Mouse (Mus musculus) frontal cortex, adult 2 months (tissue): ENCODE measurements at regions not wholly inside any gene's neighbourhood (a gene's known extent, or its start where the extent isn't known, plus 50 kb on each side); places are given as distances from the start of the nearest gene placed in this dataset.
"Not testable (repeated sequence)": the region's sequence is repeated elsewhere in the genome, so short reads cannot be mapped to it uniquely, and the experiment has no call there.

Experiments used
- DNase-seq, 2 experiments: peaks; one replicate each; pipeline ENCODE4 v3.0.0; 2022; ENCODE audit warnings: low spot score in 1 of 2; ENCODE audit errors: extremely low spot score in 1 of 2

- no peak for DNase-seq
Measured at GRCm38 (mm10) chr12:10445738-10446137, 55.2 kb downstream of the Rdh14 start.

- DNase-seq = no peak
Measured at GRCm38 (mm10) chr12:10457960-10458655, 67.5 kb downstream of the Rdh14 start.

- no peak for DNase-seq
Measured at GRCm38 (mm10) chr12:10461796-10462195, 71.2 kb downstream of the Rdh14 start.

- DNase-seq = no peak
Measured at GRCm38 (mm10) chr12:10462956-10463355, 72.4 kb downstream of the Rdh14 start.

GRCm38 (mm10) chr12:10473986-10474385 lies 83.4 kb downstream of the Rdh14 start:
- no peak for DNase-seq

GRCm38 (mm10) chr12:10480781-10481180 lies 90.2 kb downstream of the Rdh14 start:
- DNase-seq = no peak

GRCm38 (mm10) chr12:10482294-10483010 lies 91.9 kb downstream of the Rdh14 start:
- no peak for DNase-seq

- DNase-seq = no peak
Measured at GRCm38 (mm10) chr12:10506721-10507120, 116.1 kb downstream of the Rdh14 start.

- DNase-seq = peak in 1 of 2 experiments; percentile 48
Measured at GRCm38 (mm10) chr12:10513526-10513925, 123.0 kb downstream of the Rdh14 start.

GRCm38 (mm10) chr12:10514278-10514677 lies 123.7 kb downstream of the Rdh14 start:
- peak in 1 of 2 experiments; percentile 8 for DNase-seq

GRCm38 (mm10) chr12:10524509-10525286 lies 134.1 kb downstream of the Rdh14 start:
- DNase-seq = no peak

- DNase-seq = no peak
Measured at GRCm38 (mm10) chr12:10525934-10526333, 135.4 kb downstream of the Rdh14 start.

- DNase-seq = no peak
Measured at GRCm38 (mm10) chr12:10529077-10529476, 138.5 kb downstream of the Rdh14 start.

GRCm38 (mm10) chr12:10530996-10531395 lies 140.4 kb downstream of the Rdh14 start:
- no peak for DNase-seq

GRCm38 (mm10) chr12:10533971-10534370 lies 143.4 kb downstream of the Rdh14 start:
- no peak for DNase-seq

- no peak for DNase-seq
Measured at GRCm38 (mm10) chr12:10536239-10536638, 145.7 kb downstream of the Rdh14 start.

GRCm38 (mm10) chr12:10537069-10537468 lies 146.5 kb downstream of the Rdh14 start:
- peak; percentile 21 to 86 for DNase-seq

- no peak for DNase-seq
Measured at GRCm38 (mm10) chr12:10549481-10550201, 159.1 kb downstream of the Rdh14 start.

- not testable (repeated sequence) for DNase-seq
Measured at GRCm38 (mm10) chr12:10554701-10555100, 164.1 kb downstream of the Rdh14 start.

- no peak for DNase-seq
Measured at GRCm38 (mm10) chr12:10562966-10563365, 172.4 kb downstream of the Rdh14 start.

- DNase-seq = no peak
Measured at GRCm38 (mm10) chr12:10567881-10568280, 177.3 kb downstream of the Rdh14 start.
